Mouse (Mus musculus) mouse embryonic stem cell (cell line): ENCODE measurements around the gene Serp1.
"Not testable (repeated sequence)": the region's sequence is repeated elsewhere in the genome, so short reads cannot be mapped to it uniquely, and the experiment has no call there.

Experiments
- in situ Hi-C, 2 experiments: fragments of 300-500 bp; cut with MboI; formaldehyde crosslinking; loops; 1 replicate in 1 of 2; 3 replicates in 1 of 2; pipeline ENCODE4 v1.14.3; 2019 to 2020; ENCODE audit warnings: low sequenced_read_pairs in 2 of 2, low pct_unique_long_range_greater_than_20kb in 1 of 2, mixed read lengths in 1 of 2; ENCODE audit not compliant: unreplicated experiment in 1 of 2

Gene Serp1

GRCm38 (mm10) chr3:58515947-58516601 lies 9.6 kb downstream of the Serp1 start:
- in situ Hi-C loops: loop anchor here in 1 of 2 experiments (10.0 to 25.0 kb wide), 2 partner anchors 129 to 271 kb away; no protein-coding TSS in a partner anchor

DNA sequence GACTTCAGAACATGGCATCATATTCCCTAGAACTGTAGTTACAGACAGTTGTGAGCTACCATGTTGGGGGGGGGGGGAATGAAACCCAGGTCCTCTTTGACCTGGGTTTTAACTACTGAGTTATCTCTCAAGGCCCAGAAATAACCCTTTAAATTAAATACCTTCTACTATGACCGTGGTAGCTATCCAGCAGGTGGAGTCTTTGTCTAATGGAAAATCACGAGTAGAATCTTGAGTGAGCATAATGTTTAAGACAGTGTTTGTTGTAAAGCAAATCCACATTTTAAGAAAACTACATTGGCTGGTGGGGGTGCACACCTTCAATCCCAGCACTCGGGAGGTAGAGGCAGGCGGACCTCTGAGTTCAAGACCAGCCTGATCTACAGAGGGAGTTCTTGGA lies 12.2 kb downstream of the Serp1 start:
- in situ Hi-C loops: loop anchor here in 1 of 2 experiments (10.0 to 25.0 kb wide), 2 partner anchors 131 to 274 kb away; no protein-coding TSS in a partner anchor

DNA sequence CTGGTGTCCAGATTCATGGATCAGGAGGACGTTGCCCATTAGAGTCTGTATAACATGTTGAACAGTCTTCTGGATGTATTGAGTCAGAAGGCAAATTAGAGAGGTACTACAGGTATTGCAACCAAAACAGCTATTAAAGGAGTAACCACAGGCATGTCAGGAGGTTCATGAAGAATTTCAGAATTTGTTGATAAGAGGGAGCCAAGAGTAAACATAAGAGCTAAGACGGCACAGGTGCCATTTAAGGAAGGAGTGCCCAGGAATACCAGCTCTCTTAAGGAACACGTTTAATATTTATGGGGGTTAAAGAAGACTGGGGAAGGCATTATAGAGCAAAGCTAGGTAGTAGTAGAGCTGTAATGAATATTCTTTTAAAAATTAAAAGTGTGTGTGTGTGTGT lies 13.0 kb downstream of the Serp1 start:
- in situ Hi-C loops: loop anchor here in 1 of 2 experiments (10.0 to 25.0 kb wide), 2 partner anchors 132 to 275 kb away; no protein-coding TSS in a partner anchor

- in situ Hi-C loops: loop anchor here in 1 of 2 experiments (10.0 to 25.0 kb wide), 2 partner anchors 133 to 276 kb away; no protein-coding TSS in a partner anchor
Observed at GRCm38 (mm10) chr3:58511581-58511980, 14.1 kb downstream of the Serp1 start.

GRCm38 (mm10) chr3:58508020-58508750 lies 17.5 kb downstream of the Serp1 start:
- in situ Hi-C loops: loop anchor here in 1 of 2 experiments (25.0 kb wide), 1 partner anchor 279 kb away; no protein-coding TSS in a partner anchor

- in situ Hi-C loops: loop anchor here in 1 of 2 experiments (25.0 kb wide), 1 partner anchor 283 kb away; no protein-coding TSS in a partner anchor
Observed at GRCm38 (mm10) chr3:58504676-58505075, 21.0 kb downstream of the Serp1 start.

DNA sequence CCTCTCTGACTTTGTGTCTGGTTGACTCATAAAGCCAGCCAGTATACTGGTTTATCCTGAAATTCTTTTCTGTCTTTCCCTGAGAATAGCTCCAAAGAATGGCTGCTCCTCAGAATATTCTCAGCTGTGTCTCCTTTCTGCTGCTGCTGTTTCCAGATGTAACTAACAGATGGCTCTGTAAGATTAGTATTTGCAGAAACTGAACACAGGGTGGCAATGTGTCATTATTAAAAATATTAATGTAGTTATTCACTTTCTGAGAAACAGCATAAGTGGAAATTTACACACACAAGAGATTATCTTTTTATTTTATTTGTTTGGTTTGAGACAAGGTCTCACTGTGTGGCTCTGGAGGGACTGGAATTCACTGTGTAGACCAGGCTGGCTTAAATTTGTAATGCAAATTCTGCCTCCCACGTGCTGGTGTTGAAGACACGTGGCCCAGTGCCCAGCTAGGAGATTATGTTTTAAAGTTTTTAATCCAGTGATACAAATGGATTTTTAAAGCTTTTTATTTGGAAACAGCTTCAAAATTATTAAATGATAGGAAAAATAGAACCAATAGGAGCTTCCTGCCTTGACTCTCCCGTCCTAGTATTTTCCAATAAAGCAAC lies 21.9 kb downstream of the Serp1 start:
- in situ Hi-C loops: loop anchor here in 1 of 2 experiments (25.0 kb wide), 1 partner anchor 283 kb away; no protein-coding TSS in a partner anchor

DNA sequence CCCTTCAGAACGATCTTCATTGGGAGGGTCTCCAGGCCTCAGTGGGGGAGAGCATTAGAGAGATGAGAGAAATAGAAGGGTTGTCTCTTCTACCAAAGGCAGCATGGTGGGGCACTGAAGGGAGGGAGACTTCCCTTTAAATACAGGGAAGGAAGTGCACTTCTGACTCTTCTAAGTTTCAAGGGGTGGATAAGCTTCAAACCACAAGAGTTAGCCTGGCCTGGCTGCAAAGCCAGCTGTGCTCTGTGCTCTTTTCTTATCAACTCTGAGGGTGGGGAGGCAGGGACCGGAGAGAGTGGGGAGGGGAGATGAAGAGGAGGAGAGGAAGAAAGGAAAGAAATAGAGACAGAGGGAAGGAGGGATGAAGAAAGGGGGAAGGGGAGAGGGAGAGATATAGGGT lies 23.7 kb downstream of the Serp1 start:
- in situ Hi-C loops: loop anchor here in 1 of 2 experiments (25.0 kb wide), 1 partner anchor 285 kb away; no protein-coding TSS in a partner anchor

DNA sequence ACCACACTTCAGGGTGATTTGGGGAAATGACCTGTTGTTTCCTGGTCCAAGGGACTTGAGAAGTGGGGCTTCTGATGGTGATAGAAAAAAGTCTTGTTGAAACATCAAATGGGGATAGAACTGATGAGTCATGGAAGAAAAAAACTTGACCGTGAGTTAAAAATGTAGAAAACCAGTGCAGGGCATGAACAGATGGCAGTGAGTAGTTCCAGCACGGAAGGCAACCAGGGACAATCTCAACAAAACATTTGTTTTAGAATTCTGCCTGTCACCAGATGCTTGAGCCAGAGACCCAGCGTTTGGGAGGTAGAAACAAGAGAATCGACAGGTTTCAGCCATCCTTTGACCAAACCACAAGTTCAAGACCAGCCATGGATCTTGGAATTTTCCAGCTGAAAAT lies 32.1 kb downstream of the Serp1 start:
- in situ Hi-C loops: loop anchor here in 1 of 2 experiments (10.0 kb wide), 2 partner anchors 221 to 329 kb away; no protein-coding TSS in a partner anchor

DNA sequence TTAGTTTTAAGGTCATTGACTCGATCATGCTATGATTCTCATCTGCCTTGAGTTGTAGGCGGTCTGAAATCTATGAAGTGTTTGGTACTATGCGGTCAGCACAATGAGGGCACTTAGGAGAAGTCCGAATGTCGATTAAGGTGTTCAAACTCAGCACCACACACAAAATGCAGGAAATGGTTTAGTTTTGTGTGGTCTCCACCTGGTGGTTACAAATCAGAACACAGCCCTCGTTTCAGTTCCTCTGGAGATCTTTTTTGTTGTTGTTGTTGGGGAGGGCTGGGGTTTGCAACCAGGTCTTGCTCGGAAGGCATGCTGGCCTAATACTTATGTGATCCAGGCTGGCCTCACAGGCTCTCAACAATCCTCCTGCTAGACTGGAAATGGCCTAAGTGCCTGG lies 34.9 kb downstream of the Serp1 start:
- in situ Hi-C loops: loop anchor here in 1 of 2 experiments (10.0 kb wide), 2 partner anchors 224 to 326 kb away; no protein-coding TSS in a partner anchor

DNA sequence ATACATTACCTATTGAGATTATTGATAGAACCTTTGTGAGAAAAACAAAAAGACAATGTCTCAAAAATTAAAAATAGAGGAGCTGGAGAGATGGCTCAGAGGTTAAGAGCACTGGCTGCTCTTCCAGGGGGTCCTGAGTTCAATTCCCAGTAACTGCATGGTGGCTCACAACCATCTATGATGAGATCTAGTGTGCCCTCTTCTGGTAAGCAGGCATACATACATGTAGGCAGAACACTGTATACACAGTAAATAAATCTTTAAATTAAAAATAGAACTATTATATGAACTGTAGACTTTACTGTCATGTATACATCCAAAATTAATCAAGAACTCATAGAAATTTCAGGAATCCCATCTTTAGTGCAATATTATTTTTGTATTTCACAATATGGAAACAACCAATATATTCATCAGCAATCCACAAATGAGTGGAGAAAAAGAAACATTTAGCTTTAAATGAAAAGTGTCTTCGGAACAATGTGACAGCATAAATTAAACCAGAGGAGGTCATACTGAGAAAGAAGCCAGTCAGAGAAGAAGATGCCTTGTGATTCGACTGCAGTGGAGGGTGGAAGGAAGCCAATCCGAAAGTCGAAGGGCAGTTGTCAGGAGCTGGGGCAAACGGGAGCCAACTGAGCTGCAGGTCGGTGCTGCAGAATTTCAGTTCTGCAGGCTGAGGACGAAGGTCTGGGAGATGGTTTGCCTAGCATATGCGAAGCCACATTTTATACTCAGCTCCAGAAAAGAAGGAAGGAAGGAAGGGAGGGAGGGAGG lies 37.5 kb downstream of the Serp1 start:
- in situ Hi-C loops: no loop called here

DNA sequence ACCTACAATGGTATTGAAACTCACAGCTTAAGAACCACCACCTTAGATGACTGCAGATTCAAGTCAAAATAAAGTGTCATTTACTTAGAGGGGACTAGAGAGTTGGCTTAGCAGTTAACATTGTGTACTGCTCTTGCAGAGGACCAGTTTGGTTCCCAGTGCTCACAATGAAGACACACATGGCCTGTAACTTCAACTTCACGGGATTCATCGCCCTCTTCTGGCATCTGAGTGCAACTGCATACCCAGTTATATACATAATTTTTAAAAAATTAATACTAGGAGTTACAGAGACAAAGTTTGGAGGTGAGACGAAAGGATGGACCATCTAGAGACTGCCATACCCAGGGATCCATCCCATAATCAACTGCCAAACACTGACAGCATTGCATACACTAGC lies 38.6 kb downstream of the Serp1 start:
- in situ Hi-C loops: no loop called here

DNA sequence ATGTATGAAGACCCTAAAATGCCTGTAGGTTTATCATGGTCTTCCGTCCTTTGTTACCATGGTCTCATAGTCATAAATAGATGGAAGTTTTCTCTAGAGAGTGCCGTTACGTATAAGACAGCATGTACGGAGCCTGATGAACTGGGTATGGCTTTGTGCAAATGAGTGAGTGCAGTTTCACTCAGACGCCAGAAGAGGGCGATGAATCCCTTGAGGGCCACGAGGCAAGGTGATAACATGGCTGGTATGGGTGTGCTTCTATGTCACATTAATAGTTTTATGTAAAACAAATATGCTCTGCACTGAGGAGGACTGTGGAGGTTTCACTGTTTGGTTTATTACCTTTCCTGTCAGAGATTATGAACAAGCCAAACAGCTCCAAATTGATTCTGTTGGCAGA lies 39.8 kb downstream of the Serp1 start:
- in situ Hi-C loops: no loop called here

DNA sequence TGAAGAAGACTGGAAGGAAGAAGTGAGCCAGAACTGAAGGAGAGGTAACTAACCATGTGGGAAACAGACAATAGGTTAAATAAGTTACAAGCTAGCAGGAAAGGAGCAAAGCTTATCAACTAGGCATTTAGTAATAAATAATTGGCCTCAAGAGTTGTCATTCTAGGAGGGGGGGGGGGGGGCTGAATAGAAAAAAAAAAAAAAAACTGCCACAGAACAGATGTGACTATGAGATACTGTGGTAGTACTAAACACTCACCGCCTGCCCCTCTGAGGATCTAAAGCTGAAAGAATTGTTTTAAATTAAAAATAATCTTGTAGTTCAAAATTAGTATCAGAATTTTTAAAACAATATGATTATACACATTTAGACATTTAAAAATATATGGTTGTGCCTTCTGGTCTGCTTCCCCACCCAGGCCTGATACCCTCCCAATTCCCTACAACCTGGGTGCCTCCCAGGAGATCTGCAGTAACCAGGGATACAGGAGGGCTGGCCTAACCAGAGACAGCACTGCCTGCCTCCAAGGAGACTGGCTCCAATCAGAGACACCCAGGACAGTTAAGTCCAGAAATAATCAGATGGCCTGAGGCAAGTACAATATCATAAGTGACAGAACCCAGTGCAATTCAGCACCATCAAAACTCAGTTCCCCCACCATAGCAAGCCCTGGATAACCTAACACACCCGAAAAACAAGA lies 46.8 kb downstream of the Serp1 start:
- in situ Hi-C loops: no loop called here

GRCm38 (mm10) chr3:58475298-58475697 lies 50.4 kb downstream of the Serp1 start:
- in situ Hi-C loops: not testable (repeated sequence)
